Mouse (Mus musculus): Measurements from ENCODE around the gene Fam135a. TPM values are rescaled to one million over a fixed set of nuclear protein-coding genes. Genes with fewer than 3 reads are reported as not detected.
A peak's percentile ranks its signal among the peaks of the same experiment; 100 is the strongest.

Gene Fam135a
- total RNA-seq (2021), result 10 to 100 TPM; 18.6 to 21.8 TPM

DNA sequence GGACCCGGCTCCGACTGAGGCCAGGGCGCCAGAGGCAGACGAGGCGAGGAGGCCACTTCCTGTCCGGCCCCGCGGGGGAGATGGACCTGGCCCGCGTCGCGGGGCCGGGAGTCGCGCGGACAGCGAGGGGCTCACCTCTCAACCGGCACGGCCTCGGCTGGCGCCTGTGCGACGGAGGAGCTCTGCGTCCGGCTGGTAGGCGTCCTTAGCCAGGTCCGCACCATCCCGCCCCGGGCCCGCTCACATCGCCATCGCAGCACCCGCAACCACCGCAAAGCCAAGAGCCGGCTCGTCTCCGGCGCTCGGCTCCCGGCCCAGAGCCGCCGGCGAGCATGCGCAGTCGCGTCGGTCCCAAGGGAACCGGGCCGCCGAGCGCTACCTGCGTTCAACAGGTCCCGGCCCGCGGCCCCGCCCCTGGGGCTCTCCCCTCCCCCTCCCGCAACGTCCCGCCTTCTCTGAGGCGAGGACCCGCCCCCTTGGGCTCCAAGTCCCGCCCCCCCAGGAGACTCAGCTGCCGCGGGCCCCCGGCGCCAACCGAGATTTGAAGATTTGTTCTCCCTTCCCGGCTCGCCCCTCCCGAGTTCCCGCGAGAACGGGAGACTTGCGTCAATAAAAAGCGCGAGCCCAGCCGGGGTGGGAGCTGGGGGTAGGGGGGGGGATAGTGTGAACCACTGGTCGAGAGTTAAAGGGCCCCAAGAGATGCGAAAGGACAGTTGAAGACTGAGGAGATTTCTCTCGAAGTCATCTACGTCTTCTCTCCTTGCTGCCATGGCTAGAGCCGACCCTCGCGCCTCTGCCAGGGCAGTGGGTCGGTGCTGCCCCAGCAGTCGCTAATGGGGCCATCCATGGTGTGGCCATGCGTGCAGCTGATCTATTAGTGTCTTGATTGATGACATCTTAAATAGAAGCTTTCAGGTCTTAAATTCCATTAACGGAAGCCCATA lies at the start of gene Fam135a:
Gene Fam135a (minus strand): TSS at position 416 of the 944 bp plus-strand sequence.
- peak; percentile 86 for DNase-seq (ENCODE audit: low spot score)
- intact Hi-C loops (cut with DNase I), result loop anchor here (2.0 to 5.0 kb wide), 2 partner anchors 93 to 178 kb away; partner anchors contain the start of gene Smap1

DNA sequence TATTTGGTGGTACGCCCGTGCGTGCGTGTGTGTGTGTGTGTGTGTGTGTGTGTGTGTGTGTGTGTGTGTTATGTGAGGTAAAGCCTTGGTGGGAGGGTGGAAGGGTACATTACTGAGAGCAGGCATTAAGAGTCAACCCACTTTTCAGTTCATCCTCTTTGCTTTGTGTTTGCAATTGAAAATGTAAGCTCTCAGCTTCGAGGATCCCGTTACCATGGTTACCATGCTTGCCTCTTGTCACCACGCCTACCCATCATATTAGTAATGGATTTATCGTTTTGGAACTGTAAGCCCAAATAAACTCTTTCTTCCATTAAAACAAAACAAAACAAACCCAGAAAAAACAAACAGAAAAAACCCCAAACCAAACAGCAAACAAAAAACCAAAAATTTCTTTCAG lies 43.4 kb upstream of the Fam135a start:
- intact Hi-C loops (cut with DNase I), result no loop called here
- DNase-seq (ENCODE audit: low spot score), result no peak

DNA sequence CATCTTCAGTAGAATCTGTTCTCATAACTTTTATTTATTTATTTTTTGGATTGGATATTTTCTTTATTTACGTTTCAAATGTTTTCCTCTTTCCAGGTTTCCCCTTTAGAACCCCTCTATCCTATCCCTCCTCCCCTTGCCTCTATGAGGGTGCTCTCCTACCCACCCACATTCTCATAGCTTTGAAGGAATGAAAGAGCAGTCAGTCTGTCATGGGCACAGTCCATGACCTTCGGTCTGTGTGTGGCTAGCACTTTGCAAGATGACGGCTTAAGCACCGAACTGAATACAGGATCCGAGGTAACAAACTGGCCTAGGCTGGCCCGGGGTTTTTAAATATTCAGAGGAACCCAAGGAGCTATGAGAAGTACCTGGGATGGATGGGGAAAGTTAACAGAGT lies 40.4 kb upstream of the Fam135a start:
- no peak for DNase-seq (ENCODE audit: low spot score)
- intact Hi-C loops (cut with DNase I), result no loop called here

DNA sequence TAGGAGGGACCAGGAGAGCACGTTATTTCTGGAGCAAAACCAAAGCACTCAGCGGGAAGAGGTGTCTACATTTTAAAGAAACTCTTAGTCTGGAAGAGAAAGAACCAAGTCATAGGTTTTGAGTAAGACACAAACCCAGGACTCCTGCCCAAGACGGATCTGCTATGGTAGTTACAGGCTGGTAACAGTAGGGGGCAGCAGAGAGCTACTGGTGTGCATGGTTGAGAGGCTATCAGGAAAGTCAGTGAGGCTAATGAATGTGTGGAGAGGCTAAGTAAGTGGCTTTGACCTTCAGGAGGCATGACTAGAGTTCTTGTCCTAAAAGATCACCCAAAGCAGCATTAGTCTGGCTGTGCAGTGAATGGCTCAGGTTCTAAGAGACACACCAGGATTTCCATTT lies 37.0 kb upstream of the Fam135a start:
- intact Hi-C loops (cut with DNase I), result loop anchor here (10.0 kb wide), 2 partner anchors 108 to 312 kb away; no protein-coding TSS in a partner anchor
- DNase-seq (ENCODE audit: low spot score), result no peak

DNA sequence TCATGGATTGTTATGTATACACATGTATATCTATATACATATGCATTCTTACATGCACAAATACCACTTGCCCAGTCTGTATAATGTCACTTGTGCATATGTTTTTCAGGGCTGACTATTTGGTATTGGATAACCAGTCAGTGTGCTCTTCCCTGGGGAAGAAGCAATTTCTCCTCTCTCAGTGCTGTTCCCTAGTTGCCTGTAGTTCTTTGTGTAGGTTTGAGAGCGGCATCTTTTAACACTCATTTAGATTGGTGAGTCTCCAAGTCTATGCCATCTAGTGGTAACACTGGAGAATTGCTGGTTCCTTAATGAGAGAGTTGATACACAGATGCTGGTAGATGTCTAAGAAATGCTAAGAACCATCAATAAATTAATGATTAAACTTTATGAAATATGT lies 34.7 kb upstream of the Fam135a start:
- DNase-seq (ENCODE audit: low spot score), result no peak
- intact Hi-C loops (cut with DNase I), result loop anchor here (10.0 kb wide), 2 partner anchors 110 to 310 kb away; no protein-coding TSS in a partner anchor

DNA sequence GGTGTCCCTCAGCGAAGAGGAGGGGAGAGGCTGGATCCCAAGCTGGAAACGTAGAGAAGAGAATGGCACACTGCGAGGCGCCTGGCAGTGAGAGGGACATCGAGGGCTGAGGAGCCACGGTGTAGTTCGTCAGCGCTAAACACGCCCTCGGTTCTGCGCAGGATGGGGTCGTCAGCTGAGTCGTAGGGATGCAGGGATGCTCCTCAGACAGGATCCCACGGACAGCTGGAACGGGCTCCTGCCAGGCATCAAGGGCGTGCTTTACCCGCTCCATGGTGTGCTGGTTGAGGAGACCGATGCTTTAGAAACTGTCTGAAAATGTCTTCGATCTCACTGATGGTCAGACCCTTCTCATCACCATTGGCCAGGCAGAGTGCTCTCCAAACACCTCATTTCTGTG lies 33.7 kb upstream of the Fam135a start:
- intact Hi-C loops (cut with DNase I), result loop anchor here (10.0 kb wide), 2 partner anchors 111 to 309 kb away; no protein-coding TSS in a partner anchor
- DNase-seq (ENCODE audit: low spot score), result no peak

DNA sequence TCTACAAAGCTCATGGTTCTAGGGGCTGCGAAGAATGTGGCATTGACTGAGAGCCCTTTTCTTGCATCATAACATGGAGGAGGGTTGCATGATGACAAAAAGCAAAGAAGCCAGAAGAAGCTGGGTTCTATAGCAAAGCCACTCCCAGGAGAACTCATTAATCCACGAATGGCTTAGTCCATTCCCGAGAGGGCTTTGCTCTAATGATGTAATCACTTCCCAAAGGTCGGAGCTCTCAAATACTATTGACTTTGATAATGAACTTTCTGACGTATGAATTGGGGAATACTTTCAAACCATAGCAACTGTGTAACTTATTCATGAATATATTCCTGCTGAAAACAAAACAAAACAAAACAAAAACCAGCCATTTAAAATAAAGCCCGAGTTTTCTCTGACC lies 27.7 kb upstream of the Fam135a start:
- intact Hi-C loops (cut with DNase I), result no loop called here
- no peak for DNase-seq (ENCODE audit: low spot score)

DNA sequence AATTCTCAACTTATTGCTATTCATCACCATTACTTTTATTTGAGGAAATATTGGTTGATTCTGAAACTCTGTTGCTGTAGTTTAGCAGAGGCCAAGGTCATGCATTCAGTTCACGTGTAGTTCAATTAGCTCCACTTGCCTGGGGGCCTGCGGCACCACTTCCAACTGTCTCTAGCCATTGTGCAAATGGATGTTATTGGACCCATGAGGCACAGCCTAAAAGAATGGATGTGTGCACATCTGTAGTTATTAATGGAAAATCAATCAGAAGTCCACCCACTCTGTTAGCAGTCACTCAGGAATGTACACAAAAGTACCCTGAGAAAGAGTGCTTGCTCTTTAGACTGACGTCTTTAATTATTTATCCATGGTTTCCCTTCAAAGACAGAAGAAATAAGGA lies 24.5 kb upstream of the Fam135a start:
- intact Hi-C loops (cut with DNase I), result no loop called here
- DNase-seq (ENCODE audit: low spot score), result no peak

DNA sequence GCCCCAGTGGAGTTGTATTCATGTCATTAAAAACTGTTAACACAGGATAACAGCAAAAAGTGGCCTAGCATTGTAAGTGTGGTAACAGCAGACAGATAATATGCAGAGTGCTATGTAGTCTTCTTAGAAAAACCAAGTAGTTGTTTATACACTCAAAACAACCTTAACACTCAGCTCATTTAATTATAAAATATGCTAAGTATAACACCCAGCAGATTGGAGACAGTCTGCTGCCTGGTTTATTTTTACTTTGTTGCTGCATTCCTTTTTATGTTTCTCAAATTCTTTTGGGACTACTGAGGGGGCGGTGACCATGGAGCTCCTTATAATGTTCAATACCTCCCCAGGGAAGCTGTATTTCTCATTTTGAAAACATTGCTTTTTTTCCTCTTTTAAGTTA lies 22.4 kb upstream of the Fam135a start:
- intact Hi-C loops (cut with DNase I), result no loop called here

DNA sequence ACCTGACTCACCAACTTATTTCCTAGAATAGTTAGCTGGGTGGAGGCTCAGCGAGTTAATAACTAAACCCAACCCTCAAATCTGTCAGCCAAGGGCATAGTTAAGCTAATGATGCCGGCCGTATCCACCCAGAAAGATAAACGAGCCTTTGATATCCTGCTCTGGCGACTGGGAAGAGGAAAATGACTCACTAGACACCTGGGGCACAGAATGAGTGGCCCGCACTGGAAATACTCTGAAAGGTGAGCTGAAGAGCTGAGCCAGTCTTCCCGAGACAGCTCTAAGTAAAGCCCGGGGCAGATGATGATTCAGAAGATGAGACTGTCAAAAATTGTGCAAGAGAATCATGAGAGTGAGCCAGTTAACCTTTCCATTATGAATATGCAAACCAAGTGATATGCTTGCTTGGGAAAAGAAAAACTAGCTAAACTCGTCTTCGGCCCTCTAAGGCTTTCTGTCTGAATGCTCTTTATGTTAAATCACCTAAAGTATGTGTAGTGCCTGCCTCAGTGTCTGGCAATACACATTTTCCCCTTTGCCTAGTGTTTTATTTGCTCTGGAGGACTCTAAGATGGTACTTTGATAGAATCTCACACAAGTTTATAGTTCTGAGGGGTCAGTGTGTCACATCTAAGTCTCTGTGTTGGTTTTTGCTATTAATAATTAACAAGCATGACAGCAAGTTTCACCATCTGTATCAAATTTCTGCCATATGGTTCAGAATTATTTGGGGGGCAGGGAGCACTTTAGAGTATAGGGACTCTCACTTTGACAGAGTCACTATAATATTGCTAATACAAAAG lies 8.0 kb upstream of the Fam135a start:
- intact Hi-C loops (cut with DNase I), result no loop called here
- no peak for DNase-seq (ENCODE audit: low spot score)

More for the DNA sequence above, 22.4 kb upstream of the Fam135a start:
- DNase-seq (ENCODE audit: low spot score), result no peak

DNA sequence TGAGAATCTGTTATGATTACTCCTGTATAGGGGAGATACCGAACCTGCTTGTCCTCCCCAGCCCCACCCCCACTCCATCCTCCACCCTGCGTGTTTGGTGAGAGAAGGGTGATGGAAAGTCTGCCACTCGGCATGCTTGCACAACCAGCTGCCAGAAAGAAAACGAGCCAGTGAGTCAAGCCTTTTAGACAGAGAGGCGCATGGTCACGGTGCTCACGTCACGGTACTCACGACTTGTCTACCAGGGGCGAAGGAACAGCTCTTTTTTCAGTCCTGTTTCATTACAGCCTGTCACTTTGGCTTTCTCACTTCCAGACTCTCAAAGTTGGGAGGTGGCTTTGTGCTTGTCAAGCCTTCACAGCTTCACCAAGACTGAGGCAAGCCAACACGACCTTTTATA lies 7.2 kb upstream of the Fam135a start:
- no peak for DNase-seq (ENCODE audit: low spot score)
- intact Hi-C loops (cut with DNase I), result no loop called here

DNA sequence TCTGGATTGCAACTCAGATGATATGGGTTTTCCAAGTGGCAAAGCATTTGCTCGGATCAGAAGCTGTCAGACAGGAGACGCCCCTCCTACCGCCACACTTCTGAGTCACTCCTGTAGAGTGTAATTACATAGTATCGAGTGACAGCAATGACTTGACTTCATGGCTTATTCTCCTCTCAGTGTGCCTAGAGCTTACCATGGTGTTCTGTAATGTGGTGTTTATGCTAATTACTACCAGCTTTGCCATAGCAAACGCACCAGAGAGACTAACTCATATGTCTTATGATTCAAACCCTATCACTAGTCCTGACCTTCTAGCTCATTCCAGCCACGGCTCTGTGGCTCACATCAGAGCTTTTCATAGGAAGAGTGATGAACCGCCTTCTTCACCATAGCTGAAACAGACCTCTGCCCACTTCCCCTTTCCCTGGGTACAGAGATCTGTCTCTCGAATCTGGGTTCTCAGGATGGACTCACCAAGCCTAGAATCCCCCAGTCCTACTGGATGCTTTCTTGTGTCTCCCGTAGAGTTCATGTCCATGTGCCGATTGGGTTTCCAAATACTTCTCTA lies 2.5 kb upstream of the Fam135a start:
- intact Hi-C loops (cut with DNase I), result no loop called here
- DNase-seq (ENCODE audit: low spot score), result no peak

DNA sequence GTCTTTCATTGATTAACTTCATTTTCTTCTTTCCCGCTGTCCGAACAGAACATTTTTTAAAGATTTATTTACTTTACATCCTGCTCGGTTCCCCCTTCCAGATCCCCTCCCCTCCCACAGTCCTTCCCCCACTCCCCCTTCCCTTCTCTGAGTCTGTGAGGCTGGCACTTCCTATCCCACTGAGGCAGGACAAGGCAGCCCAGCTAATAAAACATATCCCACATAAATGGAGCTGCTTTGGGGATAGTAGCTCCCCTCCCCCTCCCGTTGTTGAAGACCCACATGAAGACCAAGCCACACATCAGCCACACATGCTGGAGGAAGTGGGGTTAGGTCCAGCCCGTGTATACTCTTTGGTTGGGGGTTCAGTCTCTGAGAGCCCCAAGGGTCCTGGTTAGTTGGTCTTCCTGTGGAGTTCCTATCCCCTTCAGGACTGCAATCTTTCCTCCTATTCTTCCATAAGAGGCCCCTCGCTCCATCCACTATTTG lies 773 bp upstream of the Fam135a start:
- no peak for DNase-seq (ENCODE audit: low spot score)
- intact Hi-C loops (cut with DNase I), result no loop called here

DNA sequence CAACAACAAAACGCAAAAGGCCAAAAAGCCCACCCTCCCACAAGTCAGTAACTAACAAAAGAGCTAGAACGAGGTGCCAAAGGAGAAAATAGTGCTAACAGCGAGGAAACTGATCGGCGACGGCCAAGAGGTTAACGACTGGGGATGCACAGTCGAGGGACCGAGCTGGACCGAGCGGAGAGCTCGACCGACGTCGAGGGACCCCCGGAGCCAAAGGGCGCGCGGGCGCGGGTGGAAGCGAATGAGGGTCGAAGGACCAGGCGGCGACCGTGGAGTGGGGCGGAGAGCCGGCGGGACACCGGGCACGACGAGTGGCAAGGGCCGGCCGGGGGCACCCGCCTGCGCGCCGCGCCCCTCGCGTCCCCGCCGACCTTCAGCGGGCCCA lies 608 bp downstream of the Fam135a start:
- intact Hi-C loops (cut with DNase I), result loop anchor here (2.0 to 5.0 kb wide), 2 partner anchors 93 to 177 kb away; partner anchors contain the start of gene Smap1
- DNase-seq (ENCODE audit: low spot score), result no peak

DNA sequence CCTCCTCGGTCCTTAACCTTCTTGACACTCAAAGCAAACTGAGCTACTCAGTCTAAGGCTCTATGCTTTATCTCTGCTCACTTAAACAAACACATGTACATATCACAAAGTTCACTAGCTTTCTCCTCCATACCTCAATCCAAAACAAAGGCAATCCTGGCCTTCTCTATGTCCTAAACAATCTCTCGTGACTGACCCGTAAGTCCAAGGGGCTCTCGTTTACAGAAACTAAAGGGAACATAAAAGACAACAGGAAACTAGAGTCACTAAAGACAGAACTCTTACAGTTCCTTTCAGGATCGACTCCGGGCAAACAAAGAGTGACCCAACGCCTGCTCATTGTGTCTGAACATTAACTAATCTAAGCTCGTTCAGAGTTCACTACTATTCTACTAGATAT lies 2.6 kb downstream of the Fam135a start:
- intact Hi-C loops (cut with DNase I), result loop anchor here (5.0 kb wide), 1 partner anchor 175 kb away; the partner anchor contains the start of gene Smap1
- no peak for DNase-seq (ENCODE audit: low spot score)

DNA sequence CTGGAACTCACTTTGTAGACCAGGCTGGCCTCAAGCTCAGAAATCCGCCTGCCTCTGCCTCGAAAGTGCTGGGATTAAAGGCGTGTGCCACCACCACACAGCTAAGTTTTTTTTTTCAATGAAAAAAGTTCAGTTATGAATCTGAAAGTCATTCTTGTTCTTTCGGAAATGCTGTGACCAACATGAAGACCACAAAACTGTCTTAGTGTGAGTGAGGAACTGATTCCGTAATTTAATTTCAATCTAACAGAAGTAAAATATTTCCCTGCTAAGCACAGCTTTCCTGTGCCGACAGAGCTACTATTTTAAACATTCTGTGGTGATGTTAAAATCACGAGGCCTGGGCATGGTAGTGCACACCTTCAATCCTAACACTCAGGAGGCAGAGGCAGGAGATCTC lies 7.7 kb downstream of the Fam135a start:
- intact Hi-C loops (cut with DNase I), result no loop called here
- no peak for DNase-seq (ENCODE audit: low spot score)

DNA sequence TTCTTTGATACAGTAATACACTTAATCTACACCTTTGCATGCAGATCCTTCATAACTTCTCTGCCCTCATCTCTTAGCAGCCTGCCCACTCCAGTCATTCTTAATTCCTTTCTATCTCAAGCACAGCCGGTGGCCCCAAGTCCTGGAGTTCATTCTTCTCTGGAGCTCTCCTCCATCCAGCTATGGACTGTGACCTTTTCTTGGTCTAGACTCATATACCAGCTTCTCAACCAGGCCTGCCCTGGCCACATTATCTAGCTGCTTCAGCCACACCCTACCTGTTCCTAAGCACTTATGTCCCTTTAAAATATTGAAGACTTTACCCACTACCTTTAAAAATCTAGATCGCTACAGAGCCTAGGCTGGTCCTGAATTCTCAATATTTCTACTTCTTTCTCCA lies 9.5 kb downstream of the Fam135a start:
- intact Hi-C loops (cut with DNase I), result no loop called here
- no peak for DNase-seq (ENCODE audit: low spot score)

DNA sequence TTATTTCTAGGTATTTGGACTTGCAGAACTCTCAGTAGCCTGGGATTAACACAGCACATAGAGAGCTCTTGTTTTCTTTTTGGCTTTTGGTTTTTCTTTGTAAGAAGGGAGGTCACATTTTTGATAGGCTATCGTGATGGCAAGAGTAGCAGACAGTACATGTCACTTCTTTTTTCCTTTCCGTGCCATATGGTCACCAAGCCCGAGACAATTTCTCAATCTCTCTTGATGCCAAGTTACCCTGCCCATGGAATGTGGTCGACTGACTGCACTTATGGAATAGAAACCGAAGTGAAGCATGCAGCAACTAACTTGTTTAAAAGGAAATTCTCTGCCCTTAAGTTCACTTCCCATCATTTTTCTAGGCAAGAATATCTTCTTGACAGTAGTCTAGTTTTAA lies 10.0 kb downstream of the Fam135a start:
- intact Hi-C loops (cut with DNase I), result no loop called here
- no peak for DNase-seq (ENCODE audit: low spot score)

DNA sequence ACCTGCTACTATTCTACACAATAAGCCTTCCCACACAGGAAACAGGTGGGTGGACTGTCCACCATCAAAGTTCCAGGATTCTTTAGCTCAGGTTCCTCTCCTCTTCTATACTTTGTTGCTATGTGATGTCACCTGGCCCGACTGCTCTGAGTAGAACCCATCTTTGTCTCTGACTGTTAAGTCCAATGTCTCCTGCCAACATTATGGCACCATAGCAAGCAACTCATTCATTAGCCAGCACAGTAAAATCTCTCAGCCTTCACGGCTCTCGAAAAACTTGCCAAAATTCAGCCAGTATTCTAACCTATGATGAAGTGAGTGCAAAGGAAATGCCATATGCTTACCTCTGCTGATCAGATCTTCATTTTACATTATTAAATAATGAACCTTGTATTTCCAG lies 14.0 kb downstream of the Fam135a start:
- no peak for DNase-seq (ENCODE audit: low spot score)
- intact Hi-C loops (cut with DNase I), result no loop called here

DNA sequence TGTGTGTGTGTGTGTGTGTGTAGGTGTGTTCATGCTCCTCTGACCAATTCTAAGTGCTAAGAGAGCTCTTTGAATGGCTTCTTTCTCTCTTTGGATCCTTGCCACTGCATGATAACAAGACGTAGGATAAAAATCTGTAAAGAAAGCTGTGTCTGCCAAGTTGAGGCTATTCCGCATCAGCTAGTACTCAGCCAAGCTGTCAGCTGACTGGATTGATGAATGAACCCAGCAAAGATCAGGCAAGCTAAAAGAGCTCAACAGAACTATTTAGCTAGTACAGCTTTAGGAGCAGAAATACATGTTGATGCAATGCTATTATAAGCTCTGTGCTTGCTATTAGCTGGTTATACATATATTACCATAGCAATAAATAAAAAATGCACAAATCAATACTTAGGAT lies 25.7 kb downstream of the Fam135a start:
- intact Hi-C loops (cut with DNase I), result no loop called here
- no peak for DNase-seq (ENCODE audit: low spot score)
